In the genomic region with DNA sequence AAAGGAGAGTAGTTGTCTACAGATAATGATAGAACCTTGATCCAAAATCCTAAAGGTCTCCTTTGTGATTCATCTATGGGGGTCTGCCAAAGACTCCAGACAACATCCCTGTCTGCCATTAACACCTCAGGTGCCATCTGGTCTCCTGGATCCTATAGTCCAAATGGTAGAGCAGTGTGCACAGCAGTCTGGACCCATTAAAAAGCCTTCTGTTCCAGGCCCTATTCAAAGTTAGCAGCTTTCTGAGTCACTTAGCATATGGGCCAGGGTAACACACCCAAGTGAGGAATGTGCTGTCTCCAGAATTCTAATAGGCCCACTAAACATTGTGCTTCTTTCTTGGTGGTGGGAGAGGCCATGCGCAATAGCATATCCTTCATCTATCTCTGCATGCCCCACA, we compare ENCODE assay signal across 18 mouse cellular contexts. TPM values are rescaled to one million over a fixed set of nuclear protein-coding genes. Genes with fewer than 3 reads are reported as not detected.
DNase-seq lines count a peak whose midpoint lies in the region; ATAC-seq and TF ChIP-seq lines count a peak whose summit lies in the region.
"Had no signal": no experiment of that assay in that cellular context is flagged by ENCODE, and none has a peak within 500 bp of the region (broad histone marks: within the 10 kb centered on the region; RNA-seq: fewer than 3 reads in every experiment).

No protein-coding gene starts in this region.

- WGBS in forebrain, embryonic 14.5 days: 91% methylated on average over 1 of the region's 1 CpGs
- 98% methylated on average over 1 of the region's 1 CpGs for WGBS in forebrain, embryonic 10.5 days

- 0 out of 2 replicates have a peak, but pooled peaks have one; percentile 5 for ATAC-seq in forebrain, embryonic 14.5 days
- ATAC-seq in cerebellum, adult (ENCODE audit: insufficient number of reproducible peaks, low FRiP score, low TSS enrichment): no peak
- ATAC-seq: forebrain, embryonic 13.5 days; intestine, embryonic 15.5 days had no signal

- H3K27me3 ChIP-seq in forebrain, embryonic 14.5 days (replicated peaks; ENCODE audit: control insufficient read depth, insufficient read depth, low read length): no peaks in the 10 kb centered on the region
- H3K27me3 ChIP-seq in forebrain, embryonic 10.5 days (ENCODE audit: poor library complexity, severe bottlenecking): no peaks in the 10 kb centered on the region
- H3K27me3 ChIP-seq in E14TG2a.4 (ENCODE audit: insufficient read depth, low read length): no peaks in the 10 kb centered on the region
- H3K27me3 ChIP-seq: CH12.LX; forebrain, embryonic 13.5 days; heart, embryonic 13.5 days; hindbrain, embryonic 13.5 days; intestine, embryonic 15.5 days had no signal

- peaks cover 30% of the 10 kb centered on the region for H3K4me1 ChIP-seq in forebrain, embryonic 14.5 days (ENCODE audit: control insufficient read depth, insufficient read depth, low read length)
- H3K4me1 ChIP-seq in forebrain, embryonic 10.5 days: peaks cover 24% of the 10 kb centered on the region
- peaks cover 88% of the 10 kb centered on the region for H3K4me1 ChIP-seq in E14TG2a.4 (replicated peaks; ENCODE audit: low read depth, low read length)

- no peak for TF ChIP-seq POLR2A in brain, embryonic 14.5 days (IDR thresholded peaks at IDR 0.05; ENCODE audit: borderline replicate concordance, extremely low read depth, insufficient read depth, insufficient read length, poor library complexity, severe bottlenecking)

- peak; percentile 32 for DNase-seq in forebrain, embryonic 14.5 days (ENCODE audit: low spot score)
- DNase-seq in forebrain, embryonic 10.5 days (ENCODE audit: extremely low spot score, low spot score): no peak
- DNase-seq in NIH3T3 (ENCODE audit: low read depth): peak; percentile 11
- peak; percentile 51 for DNase-seq in brain, embryonic 14.5 days (ENCODE audit: low read depth)
- no peak for DNase-seq in spleen, adult 18-20 months
- DNase-seq in gastrocnemius, postnatal 36 days: no peak
- DNase-seq: adrenal gland, postnatal 10 days; gastrocnemius, adult 2 months; gastrocnemius, postnatal 25 days; heart, postnatal 36 days; kidney, adult 18-20 months had no signal

- H3K9ac ChIP-seq in forebrain, embryonic 14.5 days (ENCODE audit: low read length): no peak overlapping the region
- H3K9ac ChIP-seq: forebrain, embryonic 13.5 days; heart, embryonic 13.5 days; hindbrain, embryonic 13.5 days; intestine, embryonic 15.5 days had no signal

- no peaks in the 10 kb centered on the region for H3K9me3 ChIP-seq in forebrain, embryonic 14.5 days (replicated peaks; ENCODE audit: control insufficient read depth, low read length)
- peaks cover 2% of the 10 kb centered on the region; the same call in 1 of the 2 replicates for H3K9me3 ChIP-seq in forebrain, embryonic 10.5 days
- no peaks in the 10 kb centered on the region for H3K9me3 ChIP-seq in E14TG2a.4 (ENCODE audit: low read length)
- H3K9me3 ChIP-seq: forebrain, embryonic 13.5 days; heart, embryonic 13.5 days; hindbrain, embryonic 13.5 days; intestine, embryonic 15.5 days had no signal

- peaks cover 27% of the 10 kb centered on the region for H3K36me3 ChIP-seq in forebrain, embryonic 14.5 days (ENCODE audit: control insufficient read depth, insufficient read depth, low read length)
- peaks cover 77% of the 10 kb centered on the region for H3K36me3 ChIP-seq in forebrain, embryonic 10.5 days (replicated peaks)
- peaks cover 78% of the 10 kb centered on the region for H3K36me3 ChIP-seq in E14TG2a.4 (ENCODE audit: insufficient read depth, low read length)

- 0 out of 2 replicates have a peak overlapping the region, but pooled peaks have one; percentile 0 for H3K4me2 ChIP-seq in forebrain, embryonic 14.5 days (ENCODE audit: low read length)
- H3K4me2 ChIP-seq: heart, embryonic 13.5 days; hindbrain, embryonic 13.5 days; intestine, embryonic 15.5 days had no signal

- no peak overlapping the region for H3K4me3 ChIP-seq in forebrain, embryonic 14.5 days (ENCODE audit: low read depth, low read length)
- H3K4me3 ChIP-seq in forebrain, embryonic 10.5 days: no peak overlapping the region
- peak overlapping the region; percentile 46 for H3K4me3 ChIP-seq in E14TG2a.4 (replicated peaks; ENCODE audit: low read length)
- H3K4me3 ChIP-seq: forebrain, embryonic 13.5 days; gastrocnemius, adult 2 months; heart, embryonic 13.5 days; hindbrain, embryonic 13.5 days; intestine, embryonic 15.5 days had no signal

- intact Hi-C loops in gastrocnemius, postnatal 36 days (cut with DNase I): no loop called here

- no peak overlapping the region for H3K27ac ChIP-seq in forebrain, embryonic 14.5 days (ENCODE audit: low read depth, low read length)
- no peak overlapping the region for H3K27ac ChIP-seq in forebrain, embryonic 10.5 days
- H3K27ac ChIP-seq: forebrain, embryonic 13.5 days; gastrocnemius, adult 2 months; heart, embryonic 13.5 days; hindbrain, embryonic 13.5 days; intestine, embryonic 15.5 days had no signal

- TF ChIP-seq CTCF in E14TG2a.4 (conservative IDR thresholded peaks at IDR 0.05; ENCODE audit: low read length): no peak
- TF ChIP-seq CTCF in brain, embryonic 14.5 days (IDR thresholded peaks at IDR 0.05; ENCODE audit: borderline replicate concordance, extremely low read depth, insufficient read depth, insufficient read length): no peak

RNA-seq across cellular contexts. Expression of gene Crkl, which starts 5.1 kb away (rescaled TPM):
- polyA plus RNA-seq in forebrain, embryonic 14.5 days (2014; fragmentation: Nextera tagmentation; extraction: Ambion mirVana): 79.4 and 107 TPM in 2 replicates
- 72.9 and 73.4 TPM in 2 replicates for polyA plus RNA-seq in forebrain, embryonic 10.5 days (2016; fragmentation: Nextera tagmentation; extraction: Ambion mirVana)
- polyA plus RNA-seq in brain, embryonic 14.5 days (2012; rRNA removed): 58.5 and 66.4 TPM in 2 replicates
- 10 to 100 TPM; 17.3 to 17.6 TPM for total RNA-seq in gastrocnemius, postnatal 36 days (2021)

RNA-seq across cellular contexts. Expression of gene Aifm3, which starts 32.5 kb away (rescaled TPM):
- polyA plus RNA-seq in forebrain, embryonic 14.5 days (2014; fragmentation: Nextera tagmentation; extraction: Ambion mirVana): 7.0 and 8.5 TPM in 2 replicates
- 1.3 and 2.8 TPM in 2 replicates for polyA plus RNA-seq in forebrain, embryonic 10.5 days (2016; fragmentation: Nextera tagmentation; extraction: Ambion mirVana)
- 16.6 and 17.4 TPM in 2 replicates for polyA plus RNA-seq in brain, embryonic 14.5 days (2012; rRNA removed)
- under 1 TPM in 1 of 2 experiments, not detected in 1; 0.20 TPM for total RNA-seq in gastrocnemius, postnatal 36 days (2021)
- total RNA-seq: CH12.LX had no signal

RNA-seq across cellular contexts. Expression of gene Pi4ka, which starts 50.8 kb away (rescaled TPM):
- 49.6 and 51.0 TPM in 2 replicates for polyA plus RNA-seq in forebrain, embryonic 14.5 days (2014; fragmentation: Nextera tagmentation; extraction: Ambion mirVana)
- 38.6 and 39.2 TPM in 2 replicates for polyA plus RNA-seq in forebrain, embryonic 10.5 days (2016; fragmentation: Nextera tagmentation; extraction: Ambion mirVana)
- 131 and 151 TPM in 2 replicates for polyA plus RNA-seq in brain, embryonic 14.5 days (2012; rRNA removed)
- total RNA-seq in gastrocnemius, postnatal 36 days (2021): 10 to 100 TPM; 16.7 to 18.2 TPM

RNA-seq across cellular contexts. Expression of gene Snap29, which starts 51.1 kb away (rescaled TPM):
- 11.1 and 11.6 TPM in 2 replicates for polyA plus RNA-seq in forebrain, embryonic 14.5 days (2014; fragmentation: Nextera tagmentation; extraction: Ambion mirVana)
- 11.5 and 12.0 TPM in 2 replicates for polyA plus RNA-seq in forebrain, embryonic 10.5 days (2016; fragmentation: Nextera tagmentation; extraction: Ambion mirVana)
- polyA plus RNA-seq in brain, embryonic 14.5 days (2012; rRNA removed): 9.5 and 19.6 TPM in 2 replicates
- 10 to 100 TPM; 14.2 to 15.6 TPM for total RNA-seq in gastrocnemius, postnatal 36 days (2021)

RNA-seq across cellular contexts. Expression of gene Lztr1, which starts 51.6 kb away (rescaled TPM):
- 87.6 and 91.9 TPM in 2 replicates for polyA plus RNA-seq in forebrain, embryonic 14.5 days (2014; fragmentation: Nextera tagmentation; extraction: Ambion mirVana)
- polyA plus RNA-seq in forebrain, embryonic 10.5 days (2016; fragmentation: Nextera tagmentation; extraction: Ambion mirVana): 78.1 and 92.3 TPM in 2 replicates
- polyA plus RNA-seq in brain, embryonic 14.5 days (2012; rRNA removed): 309 and 395 TPM in 2 replicates
- total RNA-seq in gastrocnemius, postnatal 36 days (2021): 10 to 100 TPM; 18.8 to 23.2 TPM

Comparison
In these comparisons a context has a peak if more than half of its experiments do, and no peak if none do; other contexts are left out.
1. DNase-seq: peak in forebrain, embryonic 14.5 days (single experiment), NIH3T3 (single experiment) and brain, embryonic 14.5 days (single experiment); none in forebrain, embryonic 10.5 days (single experiment), spleen, adult 18-20 months (0 of 2) and gastrocnemius, postnatal 36 days (0 of 2).